Mouse (Mus musculus) ES-Bruce4 (cell line): ENCODE measurements at regions not wholly inside any gene's neighbourhood (a gene's known extent, or its start where the extent isn't known, plus 50 kb on each side); places are given as distances from the start of the nearest gene placed in this dataset.
"Not testable (repeated sequence)": the region's sequence is repeated elsewhere in the genome, so short reads cannot be mapped to it uniquely, and the experiment has no call there.

Experiments
- CTCF ChIP-seq: IDR thresholded peaks from one replicate; pipeline ENCODE4 v1.8.1; 2011; ENCODE audit warnings: low read depth, low read length
- POLR2A ChIP-seq: IDR thresholded peaks from one replicate; pipeline ENCODE4 v1.8.1; 2011; ENCODE audit warnings: low read length; ENCODE audit not compliant: insufficient read depth

- TF ChIP-seq CTCF, POLR2A: not testable (repeated sequence)
Observed at GRCm38 (mm10) chr6:109246510-109246909, 418.1 kb downstream of the Edem1 start.
